Mouse (Mus musculus) liver, embryonic 16.5 days (tissue): ENCODE measurements around the gene Cyb5r4. TPM values are rescaled to one million over a fixed set of nuclear protein-coding genes. Genes with fewer than 3 reads are reported as not detected.

Source experiments
- ATAC-seq: fragments of 200-750 bp; cut with Nextera tagmentation; 2 replicates; pipeline ENCODE4 v1.8.0; 2017; ENCODE audit warnings: low read depth, mild to moderate bottlenecking, moderate number of reproducible peaks, moderate library complexity
- H3K27ac ChIP-seq: fragments of 300-500 bp; sonication (generic); 2 replicates; pipeline ENCODE4 v1.5.1; 2014; ENCODE audit warnings: mild to moderate bottlenecking, low read length
- H3K27me3 ChIP-seq: fragments of 300-500 bp; sonication (generic); 2 replicates; pipeline ENCODE4 v1.6.1; 2014; ENCODE audit warnings: low read depth, low read length, mixed read lengths; ENCODE audit not compliant: control insufficient read depth, insufficient read depth
- H3K36me3 ChIP-seq: fragments of 300-500 bp; sonication (generic); 2 replicates; pipeline ENCODE4 v1.6.1; 2014; ENCODE audit warnings: mild to moderate bottlenecking; ENCODE audit not compliant: control insufficient read depth, insufficient read depth
- H3K4me1 ChIP-seq: fragments of 300-500 bp; sonication (generic); 2 replicates; pipeline ENCODE4 v1.6.1; 2014; ENCODE audit warnings: low read depth, low read length, mixed read lengths; ENCODE audit not compliant: control insufficient read depth
- H3K4me2 ChIP-seq: fragments of 300-500 bp; sonication (generic); 2 replicates; pipeline ENCODE4 v1.6.1; 2014; ENCODE audit warnings: low read depth, low read length, mixed read lengths
- H3K4me3 ChIP-seq: fragments of 300-500 bp; sonication (generic); 2 replicates; pipeline ENCODE4 v1.5.1; 2014; ENCODE audit warnings: low read depth, mild to moderate bottlenecking, low read length
- H3K9ac ChIP-seq: fragments of 300-500 bp; sonication (generic); 2 replicates; pipeline ENCODE4 v1.6.1; 2014; ENCODE audit warnings: low read depth, low read length
- H3K9me3 ChIP-seq: fragments of 300-500 bp; sonication (generic); replicated peaks from 2 replicates; pipeline ENCODE4 v1.6.1; 2016; ENCODE audit warnings: low read length; ENCODE audit not compliant: control insufficient read depth
- WGBS: fragments of 180-500 bp; shearing (Covaris S2); extraction: QIAGEN DNeasy Blood & Tissue Kit; methylation state at CpG from one replicate; pipeline ENCODE4 v1.1.7; 2014; ENCODE audit not compliant: insufficient replicate concordance; 5-methylcytosine and 5-hydroxymethylcytosine counted together
- polyA plus RNA-seq: library from polyadenylated mRNA; unstranded; fragments of >200 nt; fragmentation: Nextera tagmentation; extraction: Ambion mirVana; gene quantifications from 2 replicates; pipeline ENCODE4 v1.2.1, GENCODE M21; 2015

The Cyb5r4 gene
- polyA plus RNA-seq, 1 experiment from 2014 or later, result 30.8 TPM

DNA sequence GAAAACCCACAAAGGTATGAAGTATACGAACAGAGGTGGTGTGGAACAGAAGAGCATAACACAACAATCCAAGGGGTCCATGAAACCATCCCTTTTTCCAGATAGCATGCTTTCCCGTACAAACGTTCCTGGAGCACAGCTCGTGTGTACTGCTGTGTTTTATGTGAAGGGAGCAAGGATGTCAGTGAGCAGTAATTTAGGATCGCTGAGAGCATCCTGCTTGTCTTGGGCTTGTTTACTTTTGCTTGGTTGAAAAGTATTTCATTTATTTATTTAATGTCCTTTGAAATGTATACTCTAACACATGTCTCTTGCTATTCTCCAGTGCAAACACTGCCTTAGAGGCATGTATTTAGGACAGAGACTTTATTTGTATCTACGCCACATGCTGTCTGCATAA is 36.7 kb upstream of the Cyb5r4 start:
- WGBS, result 47% methylated on average over 6 of the region's 6 CpGs
- ATAC-seq, result no peak
- no peak overlapping the region for H3K4me2 ChIP-seq

DNA sequence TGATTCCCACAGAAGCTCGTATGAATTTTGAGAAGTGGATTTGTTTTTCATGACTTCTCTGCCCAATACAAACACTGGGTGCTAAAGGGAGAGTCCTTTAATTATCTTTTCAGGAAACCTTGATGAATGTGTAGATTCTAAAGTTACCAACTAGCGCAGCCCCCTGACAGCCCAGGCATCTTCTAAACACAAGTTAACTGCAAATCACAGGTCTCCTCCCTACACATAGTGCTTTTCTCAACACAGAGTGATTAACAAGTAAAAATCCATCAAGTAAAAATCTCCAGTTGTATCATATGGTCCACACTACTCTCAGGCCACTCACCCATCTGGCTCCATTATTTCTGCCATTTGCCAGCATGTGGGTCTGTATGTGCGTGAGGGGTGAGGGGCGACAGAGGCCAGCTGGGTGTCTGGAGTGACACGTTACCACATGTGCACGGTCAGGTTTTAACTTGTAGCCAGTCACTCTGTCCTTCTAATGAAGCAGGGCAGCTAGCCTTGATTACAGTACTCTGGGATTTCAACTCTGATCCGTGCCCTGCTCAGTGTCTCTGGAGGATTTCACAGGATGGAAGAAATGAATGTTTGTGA is 35.0 kb upstream of the Cyb5r4 start:
- no peaks in the 10 kb centered on the region for H3K36me3 ChIP-seq
- H3K9me3 ChIP-seq, result no peaks in the 10 kb centered on the region
- H3K27me3 ChIP-seq, result no peaks in the 10 kb centered on the region
- no peak overlapping the region for H3K27ac ChIP-seq
- ATAC-seq, result no peak
- no peak overlapping the region for H3K4me2 ChIP-seq
- 46% methylated on average over 7 of the region's 7 CpGs for whole genome bisulfite sequencing
- H3K4me3 ChIP-seq, result no peak overlapping the region
- H3K9ac ChIP-seq, result no peak overlapping the region
- no peaks in the 10 kb centered on the region for H3K4me1 ChIP-seq

More for the DNA sequence above, 36.7 kb upstream of the Cyb5r4 start:
- Histone ChIP-seq H3K4me1 (no peaks in the 10 kb centered on the region), H3K27ac (no peak overlapping the region), H3K27me3 (no peaks in the 10 kb centered on the region), H3K9me3 (no peaks in the 10 kb centered on the region), H3K36me3 (no peaks in the 10 kb centered on the region), H3K9ac (no peak overlapping the region), H3K4me3 (no peak overlapping the region)

DNA sequence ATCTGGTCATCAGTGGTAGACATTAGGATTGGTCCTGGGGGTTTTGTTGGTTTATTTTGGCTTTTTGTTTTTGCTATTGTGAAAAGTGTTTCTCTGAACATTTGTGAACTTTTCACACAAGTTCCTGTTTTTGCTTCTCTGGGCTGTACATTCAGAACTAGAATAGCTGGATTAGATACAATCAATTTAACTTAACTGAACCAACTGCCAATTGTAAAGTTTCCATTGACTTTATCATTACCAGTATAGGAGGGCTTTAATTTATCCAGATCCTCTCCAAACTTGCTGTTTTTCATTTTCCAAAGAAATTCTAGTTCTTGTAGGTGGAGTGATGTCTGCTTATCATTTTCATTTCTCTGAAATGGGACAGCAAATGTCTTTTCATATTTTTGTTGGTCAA is 32.0 kb upstream of the Cyb5r4 start:
- Histone ChIP-seq H3K36me3 (no peaks in the 10 kb centered on the region), H3K4me3 (no peak overlapping the region), H3K9ac (no peak overlapping the region), H3K27me3 (no peaks in the 10 kb centered on the region), H3K4me1 (no peaks in the 10 kb centered on the region), H3K27ac (no peak overlapping the region), H3K9me3 (no peaks in the 10 kb centered on the region), H3K4me2 (no peak overlapping the region)
- ATAC-seq, result no peak

DNA sequence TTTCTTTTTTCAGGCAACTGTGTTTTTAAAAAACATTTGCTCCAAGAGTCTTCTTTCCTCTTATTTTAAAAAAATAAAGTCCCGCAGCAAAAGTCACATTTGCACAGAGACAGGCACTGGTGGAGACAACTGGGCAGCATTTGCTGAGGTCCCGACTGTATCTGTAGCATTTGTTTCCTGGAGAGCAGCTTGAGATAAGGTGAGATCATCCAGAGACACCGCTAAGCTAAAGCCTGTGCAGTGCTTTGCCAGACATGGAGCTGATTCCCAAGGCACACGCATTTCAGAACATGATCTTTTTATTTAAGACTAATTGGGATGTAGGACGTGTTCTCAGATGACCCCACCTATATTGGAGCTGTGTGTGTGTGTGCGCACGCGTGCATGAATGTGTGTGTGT is 30.1 kb upstream of the Cyb5r4 start:
- H3K4me1 ChIP-seq, result no peaks in the 10 kb centered on the region
- no peak overlapping the region for H3K27ac ChIP-seq
- no peak overlapping the region for H3K4me3 ChIP-seq
- WGBS, result 62% methylated on average over 8 of the region's 8 CpGs
- no peaks in the 10 kb centered on the region for H3K9me3 ChIP-seq
- no peaks in the 10 kb centered on the region for H3K27me3 ChIP-seq
- no peak overlapping the region for H3K4me2 ChIP-seq
- H3K36me3 ChIP-seq, result no peaks in the 10 kb centered on the region
- no peak overlapping the region for H3K9ac ChIP-seq
- ATAC-seq, result no peak

DNA sequence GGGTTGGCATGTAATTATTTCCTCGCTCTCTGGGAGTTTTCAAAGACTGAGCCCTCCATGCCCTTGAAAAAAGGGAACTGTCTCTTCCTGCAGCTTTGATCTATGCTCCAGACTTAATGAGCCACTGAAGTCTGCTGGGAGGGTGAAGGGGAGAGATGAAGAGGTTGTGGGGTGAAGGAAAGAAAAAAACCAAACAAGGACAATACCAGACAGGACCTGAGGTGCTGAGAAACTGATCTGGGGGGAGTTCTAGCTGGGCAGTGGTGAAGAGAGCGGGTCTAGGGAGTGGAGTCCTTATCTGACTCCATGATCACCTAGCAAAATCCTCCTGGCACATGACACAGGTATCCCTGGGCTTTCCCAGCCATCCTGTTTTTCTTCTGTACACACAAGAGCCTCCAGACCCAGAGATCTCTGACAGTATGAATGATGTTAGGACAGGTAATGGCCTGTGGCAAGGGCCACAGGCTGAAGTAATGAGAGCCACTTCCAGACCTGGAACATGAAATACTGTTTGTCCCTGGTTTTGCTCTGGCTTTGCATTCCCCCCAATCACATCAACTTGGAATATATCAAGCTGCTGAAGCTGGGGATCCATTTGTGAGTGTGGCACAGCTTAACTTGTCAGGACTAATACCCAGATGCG is 24.6 kb upstream of the Cyb5r4 start:
- Histone ChIP-seq H3K4me1 (no peaks in the 10 kb centered on the region), H3K36me3 (no peaks in the 10 kb centered on the region), H3K27me3 (no peaks in the 10 kb centered on the region), H3K4me3 (no peak overlapping the region), H3K9ac (no peak overlapping the region), H3K27ac (no peak overlapping the region), H3K9me3 (no peaks in the 10 kb centered on the region), H3K4me2 (no peak overlapping the region)
- 41% methylated on average over 3 of the region's 3 CpGs for WGBS
- no peak for ATAC-seq

DNA sequence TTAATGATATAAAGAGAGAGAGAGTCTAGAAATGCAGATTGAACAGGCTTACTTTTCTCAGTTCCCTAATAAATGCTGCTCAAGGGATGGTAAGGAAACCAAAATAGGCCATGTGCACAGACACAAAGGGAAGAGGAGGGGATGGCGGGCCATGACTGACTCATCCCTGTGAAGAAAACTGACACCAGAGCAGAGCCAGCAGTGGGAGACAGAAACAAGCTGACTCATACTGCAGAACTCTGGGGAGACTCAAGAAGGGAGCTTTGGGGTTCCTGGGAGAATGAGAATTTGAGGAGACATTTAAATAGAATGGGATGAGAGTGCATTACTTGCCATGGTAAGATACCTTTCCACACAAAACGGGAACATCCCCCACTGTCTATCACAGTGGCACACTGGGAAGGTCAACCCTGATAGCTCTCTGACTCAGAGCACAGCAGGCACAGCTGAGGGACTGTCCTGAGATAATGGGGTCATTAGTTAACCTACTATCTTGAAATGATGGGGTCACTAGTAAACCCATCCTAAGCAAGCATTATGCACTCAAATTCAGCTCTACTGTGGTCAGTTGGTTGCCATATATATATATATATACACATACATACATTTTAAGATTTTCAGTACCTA is 21.7 kb upstream of the Cyb5r4 start:
- H3K9ac ChIP-seq, result no peak overlapping the region
- H3K27ac ChIP-seq, result no peak overlapping the region
- H3K4me3 ChIP-seq, result no peak overlapping the region
- no peaks in the 10 kb centered on the region for H3K9me3 ChIP-seq
- H3K27me3 ChIP-seq, result no peaks in the 10 kb centered on the region
- H3K4me2 ChIP-seq, result no peak overlapping the region
- 33% methylated on average over 2 of the region's 2 CpGs for WGBS
- H3K36me3 ChIP-seq, result no peaks in the 10 kb centered on the region
- ATAC-seq, result no peak
- H3K4me1 ChIP-seq, result no peaks in the 10 kb centered on the region

DNA sequence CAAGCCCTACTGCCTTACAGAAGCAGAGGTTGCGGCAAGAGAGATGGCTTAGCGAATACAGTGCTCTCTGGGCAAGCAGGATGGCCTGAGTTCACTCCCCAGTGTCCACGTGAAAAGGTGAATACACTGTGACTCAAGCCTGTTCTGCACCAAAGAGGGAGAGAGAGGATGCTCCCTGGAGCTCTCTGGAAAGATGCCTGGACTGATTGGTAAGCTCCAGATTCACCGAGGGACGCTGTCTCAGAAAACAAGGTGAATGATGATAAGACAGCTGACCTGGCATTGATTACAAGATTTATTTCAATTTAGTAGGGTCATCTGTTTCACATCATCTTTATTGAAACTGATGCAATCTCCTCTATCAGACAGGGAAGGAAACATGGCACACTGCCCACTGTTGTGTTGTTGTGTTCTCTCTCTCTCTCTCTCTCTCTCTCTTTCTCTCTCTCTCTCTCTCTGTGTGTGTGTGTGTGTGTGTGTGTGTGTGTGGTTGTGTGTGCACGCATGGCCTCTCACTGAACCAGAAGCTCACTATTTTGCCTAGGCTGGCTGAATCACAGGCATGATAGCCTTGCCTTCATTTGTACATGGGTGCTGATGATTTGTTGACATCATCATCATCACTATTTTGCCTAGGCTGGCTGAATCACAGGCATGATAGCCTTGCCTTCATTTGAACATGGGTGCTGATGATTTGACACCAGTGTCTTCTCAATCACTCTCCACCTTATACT is 16.9 kb upstream of the Cyb5r4 start:
- no peak for ATAC-seq

DNA sequence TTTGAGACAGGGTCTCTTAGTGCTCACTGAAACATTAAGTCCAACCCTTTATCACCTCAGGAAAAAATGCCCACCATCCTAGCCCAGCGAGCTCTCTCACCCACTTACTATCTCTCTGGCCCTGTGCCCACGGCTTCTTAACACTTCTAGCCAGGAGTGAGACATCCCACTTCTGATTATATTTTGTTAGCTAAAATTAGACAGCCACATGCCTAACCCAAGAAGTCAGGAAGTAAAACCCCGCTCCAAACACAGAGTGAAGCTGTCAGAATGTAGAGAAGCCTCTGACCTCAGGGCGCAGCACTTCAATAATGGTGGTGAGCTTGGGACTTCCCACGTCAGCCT is 16.4 kb upstream of the Cyb5r4 start:
- Histone ChIP-seq H3K27ac (no peak overlapping the region), H3K27me3 (no peaks in the 10 kb centered on the region), H3K36me3 (no peaks in the 10 kb centered on the region), H3K9ac (no peak overlapping the region), H3K4me2 (no peak overlapping the region), H3K4me3 (no peak overlapping the region), H3K4me1 (no peaks in the 10 kb centered on the region), H3K9me3 (no peaks in the 10 kb centered on the region)
- no peak for ATAC-seq
- WGBS, result 46% methylated on average over 5 of the region's 5 CpGs

More for the DNA sequence above, 16.9 kb upstream of the Cyb5r4 start:
- no peaks in the 10 kb centered on the region for H3K27me3 ChIP-seq
- H3K36me3 ChIP-seq, result no peaks in the 10 kb centered on the region
- H3K4me3 ChIP-seq, result no peak overlapping the region
- no peaks in the 10 kb centered on the region for H3K4me1 ChIP-seq
- H3K9me3 ChIP-seq, result no peaks in the 10 kb centered on the region
- 63% methylated on average over 6 of the region's 6 CpGs for WGBS
- no peak overlapping the region for H3K27ac ChIP-seq
- no peak overlapping the region for H3K9ac ChIP-seq
- H3K4me2 ChIP-seq, result no peak overlapping the region

DNA sequence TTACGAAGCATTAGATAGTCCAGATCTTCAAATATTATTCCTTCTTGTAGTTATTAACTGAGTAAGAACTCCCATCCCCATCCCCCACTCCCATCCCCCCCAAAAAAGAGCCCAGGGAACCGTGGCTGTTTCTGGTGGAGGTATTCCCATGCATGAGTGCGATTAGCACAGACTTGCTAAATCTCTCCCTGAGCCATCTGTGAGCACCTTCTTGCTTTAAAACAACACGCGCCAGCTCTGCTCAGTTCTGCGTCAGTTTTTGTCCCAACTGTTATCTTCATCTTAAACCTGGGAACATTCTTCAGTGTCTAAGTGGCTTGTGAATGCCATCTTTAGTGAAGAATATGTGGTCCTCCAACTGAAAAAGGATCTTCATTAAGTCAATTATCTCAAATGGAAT is 13.3 kb upstream of the Cyb5r4 start:
- WGBS, result 44% methylated on average over 6 of the region's 6 CpGs
- H3K27ac ChIP-seq, result no peak overlapping the region
- no peak overlapping the region for H3K9ac ChIP-seq
- H3K4me2 ChIP-seq, result no peak overlapping the region
- no peaks in the 10 kb centered on the region for H3K4me1 ChIP-seq
- H3K27me3 ChIP-seq, result peaks cover 2% of the 10 kb centered on the region; the same call in 1 of the 2 replicates
- no peaks in the 10 kb centered on the region for H3K9me3 ChIP-seq
- no peak for ATAC-seq
- H3K4me3 ChIP-seq, result no peak overlapping the region
- H3K36me3 ChIP-seq, result no peaks in the 10 kb centered on the region
